Mouse (Mus musculus) cerebellum, adult 2 months (tissue): ENCODE measurements around the gene Runx1.

Source experiments
- CTCF ChIP-seq: fragments of 200-500 bp; IDR thresholded peaks from 2 replicates; pipeline ENCODE4 v1.5.1; 2011; ENCODE audit warnings: low read depth, mild to moderate bottlenecking, control low read depth, low read length, moderate library complexity, borderline replicate concordance; ENCODE audit not compliant: insufficient read depth
- POLR2A ChIP-seq: fragments of 200-500 bp; IDR thresholded peaks from 2 replicates; pipeline ENCODE4 v1.6.1; 2011; ENCODE audit warnings: low read length, control low read depth, borderline replicate concordance; ENCODE audit not compliant: insufficient read depth

GRCm38 (mm10) chr16:92641053-92641452 lies 184.9 kb downstream of the Runx1 start:
- no peak for TF ChIP-seq CTCF
- TF ChIP-seq POLR2A = no peak
